Mouse (Mus musculus) thymus, postnatal 14 days (tissue): ENCODE data around the gene Slc2a4.
"Not testable (repeated sequence)": the region's sequence is repeated elsewhere in the genome, so short reads cannot be mapped to it uniquely, and the experiment has no call there.

Experiments used
- DNase-seq: peaks from one replicate; pipeline ENCODE4 v3.0.0; 2021

Slc2a4 gene

GRCm38 (mm10) chr11:69938401-69938979, 9.5 kb downstream of the Slc2a4 start:
- DNase-seq: no peak

GRCm38 (mm10) chr11:69937834-69938233, 10.2 kb downstream of the Slc2a4 start:
- DNase-seq: no peak

- no peak for DNase-seq
These were observed 10.6 kb downstream of the Slc2a4 start for GRCm38 (mm10) chr11:69937385-69937784.

GRCm38 (mm10) chr11:69936714-69937347, 11.2 kb downstream of the Slc2a4 start:
- no peak for DNase-seq

- DNase-seq: peak; percentile 48
These were observed 11.8 kb downstream of the Slc2a4 start for GRCm38 (mm10) chr11:69936156-69936555.

- DNase-seq: peak; percentile 96
These were observed 12.7 kb downstream of the Slc2a4 start, which contains the start of gene Ybx2 for GRCm38 (mm10) chr11:69935137-69935879. TSS of gene Ybx2 (plus strand) at chr11:69935796.

- no peak for DNase-seq
These were observed 13.3 kb downstream of the Slc2a4 start for GRCm38 (mm10) chr11:69934681-69935080.

- peak; percentile 95 for DNase-seq
These were observed 13.8 kb downstream of the Slc2a4 start for GRCm38 (mm10) chr11:69934169-69934568.

GRCm38 (mm10) chr11:69933066-69933465, 14.9 kb downstream of the Slc2a4 start:
- no peak for DNase-seq

GRCm38 (mm10) chr11:69932254-69932653, 15.7 kb downstream of the Slc2a4 start:
- peak; percentile 51 for DNase-seq

- DNase-seq: no peak
These were observed 16.2 kb downstream of the Slc2a4 start for GRCm38 (mm10) chr11:69931769-69932168.

GRCm38 (mm10) chr11:69930967-69931537, 16.9 kb downstream of the Slc2a4 start:
- DNase-seq: peak; percentile 39

- not testable (repeated sequence) for DNase-seq
These were observed 17.8 kb downstream of the Slc2a4 start for GRCm38 (mm10) chr11:69930176-69930575.

GRCm38 (mm10) chr11:69929712-69930111, 18.3 kb downstream of the Slc2a4 start:
- DNase-seq: no peak

GRCm38 (mm10) chr11:69927501-69927900, 20.5 kb downstream of the Slc2a4 start:
- DNase-seq: no peak

GRCm38 (mm10) chr11:69922796-69923195, 25.2 kb downstream of the Slc2a4 start:
- no peak for DNase-seq

- DNase-seq: no peak
These were observed 25.8 kb downstream of the Slc2a4 start for GRCm38 (mm10) chr11:69922012-69922756.

GRCm38 (mm10) chr11:69921114-69922011, 26.6 kb downstream of the Slc2a4 start, which contains the start of gene Eif5a:
TSS of gene Eif5a (minus strand) at chr11:69921958.
- DNase-seq: peak; percentile 100

GRCm38 (mm10) chr11:69920266-69921031, 27.5 kb downstream of the Slc2a4 start:
- no peak for DNase-seq

- peak; percentile 68 for DNase-seq
These were observed 28.2 kb downstream of the Slc2a4 start for GRCm38 (mm10) chr11:69919661-69920265.
